Mouse (Mus musculus) cerebellum, adult 11-12 months (tissue): Measurements from ENCODE around the gene Rpl13a.
"Not testable (repeated sequence)": the region's sequence is repeated elsewhere in the genome, so short reads cannot be mapped to it uniquely, and the experiment has no call there.

ENCODE experiments used
- DNase-seq: peaks from one replicate; pipeline ENCODE4 v3.0.0; 2022

Rpl13a gene

DNA sequence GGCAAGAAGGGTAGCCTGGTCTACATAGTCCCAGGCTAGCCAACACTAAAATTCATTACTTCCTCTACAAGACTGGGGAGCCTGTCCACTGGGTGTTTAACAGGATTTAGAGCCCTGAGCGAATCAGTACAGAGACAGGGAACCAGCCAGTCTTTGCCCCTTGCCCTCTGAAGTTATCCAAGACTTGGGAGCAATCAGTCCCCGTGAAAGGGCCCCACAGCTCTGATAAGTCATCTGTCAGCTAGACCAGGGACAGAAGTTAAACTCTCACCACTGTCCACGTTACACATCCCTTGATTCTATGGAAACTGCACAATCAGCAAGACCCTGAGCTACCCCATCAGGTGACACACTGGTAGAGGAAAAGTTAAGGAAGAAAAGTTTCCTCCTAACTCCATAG is 16.0 kb downstream of the Rpl13a start:
- no peak for DNase-seq

DNA sequence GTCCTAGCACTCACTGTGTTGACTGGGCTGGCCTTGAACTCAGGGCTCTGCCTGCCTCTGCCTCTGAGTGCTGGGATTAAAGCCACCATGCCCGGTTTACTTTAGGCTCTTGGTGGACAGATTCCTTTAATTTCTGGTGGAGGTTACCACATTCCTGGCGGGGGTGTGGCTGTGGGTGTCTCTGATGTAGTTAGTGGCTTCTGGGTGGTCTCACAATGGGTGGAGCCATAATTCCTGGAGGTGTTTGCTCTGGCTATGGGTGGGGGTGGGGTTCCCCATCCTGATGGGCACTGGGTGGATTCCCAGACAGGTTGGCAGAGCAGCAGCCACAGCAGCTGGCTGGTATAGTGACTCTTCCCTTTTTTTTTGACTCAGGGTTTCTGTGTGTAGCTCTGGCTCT is 16.6 kb downstream of the Rpl13a start:
- no peak for DNase-seq

DNA sequence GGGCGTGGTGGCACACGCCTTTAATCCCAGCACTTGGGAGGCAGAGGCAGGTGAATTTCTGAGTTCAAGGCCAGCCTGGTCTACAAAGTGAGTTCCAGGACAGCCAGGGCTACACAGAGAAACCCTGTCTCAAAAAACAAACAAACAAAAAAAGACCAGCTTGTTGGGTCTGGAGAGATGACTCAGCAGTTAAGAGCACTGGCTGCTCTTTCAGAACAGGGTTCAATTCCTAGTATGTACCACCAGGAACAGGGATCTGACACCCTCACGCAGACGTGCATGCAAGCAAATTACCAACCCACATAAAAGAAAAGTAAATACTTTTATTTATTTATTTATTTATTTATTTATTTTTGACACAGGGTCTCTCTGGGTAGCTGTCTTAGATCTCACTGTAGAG is 18.5 kb downstream of the Rpl13a start:
- not testable (repeated sequence) for DNase-seq

DNA sequence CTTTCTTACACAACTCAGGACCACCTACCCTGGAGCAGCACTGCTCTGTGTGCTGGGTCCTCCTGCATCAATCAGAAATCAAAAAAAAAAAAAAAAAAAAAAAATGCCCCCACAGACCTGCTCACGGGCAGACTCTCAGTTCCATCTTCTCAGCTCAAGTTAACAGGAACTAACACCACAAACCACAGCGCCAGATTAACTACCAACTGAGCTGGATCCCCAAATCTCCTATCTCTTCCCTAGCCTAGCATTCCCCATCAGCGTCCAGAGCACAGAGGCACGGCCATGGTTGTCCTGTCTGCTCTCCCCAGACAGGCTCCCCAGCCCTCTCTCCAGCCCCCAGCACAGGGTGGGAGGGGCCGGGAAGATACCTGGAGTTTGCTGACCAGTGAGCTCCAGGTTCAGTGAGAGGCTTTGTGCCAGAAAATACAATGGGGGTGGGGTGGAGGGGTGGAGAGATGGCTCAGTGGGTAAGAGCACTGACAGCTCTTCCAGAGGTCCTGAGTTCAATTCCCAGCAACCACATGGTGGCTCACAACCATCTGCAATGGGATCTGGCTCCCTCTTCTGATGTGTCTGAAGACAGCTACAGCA is 21.4 kb downstream of the Rpl13a start:
- no peak for DNase-seq

DNA sequence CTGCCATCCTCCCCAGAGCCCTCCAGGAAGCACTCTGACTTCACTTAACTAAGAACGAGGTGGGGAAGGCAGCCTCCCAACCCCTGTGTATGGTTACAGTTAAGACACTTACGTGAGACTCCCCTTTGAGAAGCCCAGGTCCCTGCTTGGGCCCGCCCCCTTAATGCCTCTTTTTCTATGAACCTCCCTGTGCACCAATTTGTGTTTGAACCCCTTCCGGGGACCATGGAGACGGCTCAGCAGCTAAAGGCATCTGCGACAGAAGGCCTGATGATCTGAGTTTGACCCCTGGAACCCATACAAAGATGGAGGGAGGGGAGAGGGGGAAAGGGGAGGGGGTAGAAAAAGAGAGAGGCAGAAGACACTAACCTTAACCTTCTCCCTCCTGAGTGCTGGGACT is 22.1 kb downstream of the Rpl13a start:
- DNase-seq = no peak

DNA sequence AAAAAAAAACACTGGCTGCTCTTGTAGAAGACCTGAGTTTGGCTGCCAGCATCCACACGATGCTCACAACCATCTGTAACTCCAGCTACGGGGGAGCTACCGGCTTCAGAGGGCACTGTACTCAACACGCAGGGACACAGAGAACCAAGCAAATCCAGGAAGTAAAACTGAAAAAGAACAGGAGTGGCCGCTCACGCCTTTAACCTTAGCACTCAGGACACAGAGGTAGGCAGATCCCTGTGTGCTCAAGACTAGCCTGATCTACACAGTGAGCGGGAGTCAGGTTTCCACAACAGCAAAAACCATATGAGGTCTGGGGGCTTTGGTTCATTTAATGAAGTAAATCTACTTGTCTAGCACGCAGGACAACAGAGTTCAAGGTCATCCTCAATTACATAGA is 23.1 kb downstream of the Rpl13a start:
- DNase-seq = no peak

DNA sequence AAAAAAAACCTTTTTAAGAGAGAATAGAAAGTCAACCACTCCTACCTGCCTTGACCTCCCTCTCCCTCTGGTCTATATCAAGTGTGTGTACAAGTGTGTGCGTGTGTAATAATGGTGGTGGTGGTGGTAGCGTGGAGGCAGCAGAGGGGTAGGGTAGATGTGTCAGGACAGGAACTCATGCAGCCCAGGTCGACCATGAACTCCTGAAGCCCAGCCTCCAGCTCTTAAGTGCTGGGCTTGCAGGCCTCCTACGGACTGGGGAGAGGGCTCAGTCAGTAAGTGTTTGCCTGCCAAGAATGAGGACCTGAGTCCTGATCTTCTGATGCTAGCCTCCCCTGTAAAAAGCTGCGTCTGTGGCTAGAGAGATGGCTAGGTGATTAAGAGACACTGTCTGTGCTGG is 23.6 kb downstream of the Rpl13a start:
- no peak for DNase-seq

DNA sequence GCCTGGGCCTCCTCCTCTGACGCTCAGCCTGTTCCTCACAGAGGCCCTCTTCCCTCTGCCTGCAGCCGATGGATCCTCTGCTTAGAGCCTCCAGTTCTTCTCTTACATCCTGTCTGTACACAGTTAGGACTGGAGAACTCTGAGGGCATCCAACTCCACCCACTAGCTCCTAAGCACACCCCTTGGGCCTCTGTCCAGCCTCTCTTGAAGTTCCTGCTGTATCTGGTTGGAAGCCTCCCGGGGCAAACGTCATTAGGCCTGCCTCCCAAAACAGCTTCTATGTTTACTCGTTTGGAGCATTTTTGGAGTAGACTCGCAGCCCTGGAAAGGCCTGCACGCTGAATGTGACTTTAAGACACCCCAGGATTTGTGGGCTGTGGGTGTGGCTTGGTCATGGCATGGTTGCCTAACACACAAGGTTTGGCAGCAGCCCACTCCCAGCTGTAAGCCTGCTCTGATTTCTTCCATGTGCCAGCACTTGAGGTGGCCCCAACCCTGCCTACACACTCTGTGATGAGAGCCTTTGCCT is 24.8 kb downstream of the Rpl13a start, which contains the start of gene Fcgrt:
Gene Fcgrt, minus strand, starts transcription at position 200 of the 529 bp plus-strand sequence.
- peak; percentile 48 for DNase-seq

DNA sequence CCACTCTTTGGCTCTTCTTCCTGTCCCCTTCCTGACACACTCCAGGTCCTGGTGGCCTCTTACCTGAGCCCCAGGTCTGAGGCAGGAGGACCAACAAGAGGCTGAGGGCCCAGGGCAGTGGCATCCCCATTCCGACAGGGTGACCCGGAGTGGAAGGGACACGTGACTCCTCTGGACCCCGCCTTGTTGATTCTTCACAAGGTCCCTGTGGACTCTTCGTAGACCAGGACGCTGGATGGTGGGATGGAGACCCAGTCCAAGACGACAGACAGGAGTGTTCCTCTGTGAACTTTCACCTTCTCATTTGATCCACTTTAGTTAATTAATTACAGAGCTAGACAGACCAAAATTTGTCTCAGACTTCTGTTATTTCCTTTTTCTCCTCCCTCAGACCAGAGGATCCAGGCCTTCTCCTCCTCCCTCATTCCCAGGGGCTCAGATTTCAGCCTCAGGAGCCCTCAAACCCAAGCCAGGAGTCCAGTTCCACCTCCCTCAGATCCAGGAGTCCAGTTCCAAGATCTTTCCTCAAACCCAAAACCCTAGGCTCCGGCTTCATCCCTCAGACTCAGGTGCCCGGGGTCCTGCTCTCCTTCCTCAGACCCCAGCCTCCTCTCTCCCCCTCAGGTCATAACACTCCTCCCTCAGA is 25.5 kb downstream of the Rpl13a start:
- DNase-seq = no peak

DNA sequence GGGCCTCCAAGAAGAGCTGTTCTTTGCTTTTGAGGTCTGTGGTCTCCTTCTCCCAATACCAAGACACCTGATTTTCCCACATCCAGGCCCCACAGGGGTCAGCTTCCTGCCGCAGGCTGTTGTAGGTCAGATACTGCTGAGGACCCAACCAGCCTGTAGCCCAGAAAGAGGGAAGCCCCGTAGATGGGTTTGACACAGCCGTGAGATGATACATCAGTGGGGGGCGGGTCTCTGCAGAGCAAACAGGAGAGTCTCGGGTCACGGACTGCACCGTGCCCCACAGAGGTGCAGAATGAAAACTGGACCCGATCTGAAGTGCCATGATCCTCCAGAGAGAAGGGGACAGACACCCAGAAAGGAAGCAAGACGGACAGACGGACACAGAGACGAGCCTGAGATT is 26.1 kb downstream of the Rpl13a start:
- no peak for DNase-seq

DNA sequence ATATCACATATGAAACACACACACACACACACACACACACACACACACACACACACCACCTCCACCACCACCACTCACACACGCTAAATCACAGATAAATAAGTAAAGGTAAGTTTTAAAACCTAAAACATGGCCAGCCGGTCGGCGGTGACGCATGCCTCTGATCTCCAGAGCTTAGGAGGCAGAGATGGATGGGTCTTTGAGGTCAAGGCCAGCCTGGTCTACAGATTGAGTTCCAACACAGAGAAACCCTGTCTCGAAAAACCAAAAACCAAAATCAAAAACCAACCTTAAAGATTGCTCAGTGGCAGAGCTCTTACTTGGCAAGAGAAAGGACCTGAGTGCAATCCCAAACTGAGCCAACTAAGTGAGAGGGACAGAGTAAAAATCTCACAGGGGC is 28.5 kb downstream of the Rpl13a start:
- DNase-seq = no peak

DNA sequence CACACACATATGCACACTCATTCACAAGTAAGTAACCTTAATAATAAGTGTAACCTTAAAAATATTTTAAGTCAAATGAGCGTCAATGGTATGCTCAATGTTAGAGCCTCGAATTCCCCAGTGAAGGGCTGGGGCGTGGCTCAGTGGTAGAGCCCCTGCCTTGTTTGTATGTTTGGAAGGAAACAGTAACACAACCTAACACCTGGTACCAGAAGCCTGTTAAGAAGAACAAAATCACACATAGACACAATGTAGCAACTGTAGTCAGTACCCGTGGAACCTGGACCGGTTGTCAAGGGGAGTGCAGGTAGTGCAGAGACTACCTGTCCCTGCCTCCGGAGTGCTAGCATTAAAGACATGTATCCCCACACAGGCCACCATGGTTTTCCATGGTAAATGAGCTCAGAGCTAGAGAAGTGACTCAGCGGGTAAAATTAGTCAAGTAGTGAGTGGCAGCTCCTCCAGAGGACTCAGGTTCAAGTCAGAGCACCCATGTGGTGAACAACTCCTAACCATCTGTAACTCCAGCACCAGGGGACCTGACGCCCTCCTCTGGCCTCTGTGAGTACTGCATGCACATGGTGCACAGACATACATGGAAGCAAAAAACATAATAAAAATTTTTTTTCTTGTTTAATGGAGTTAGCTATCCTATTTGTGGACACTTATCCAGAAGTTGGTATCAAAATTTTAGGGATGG is 29.9 kb downstream of the Rpl13a start:
- DNase-seq = no peak

DNA sequence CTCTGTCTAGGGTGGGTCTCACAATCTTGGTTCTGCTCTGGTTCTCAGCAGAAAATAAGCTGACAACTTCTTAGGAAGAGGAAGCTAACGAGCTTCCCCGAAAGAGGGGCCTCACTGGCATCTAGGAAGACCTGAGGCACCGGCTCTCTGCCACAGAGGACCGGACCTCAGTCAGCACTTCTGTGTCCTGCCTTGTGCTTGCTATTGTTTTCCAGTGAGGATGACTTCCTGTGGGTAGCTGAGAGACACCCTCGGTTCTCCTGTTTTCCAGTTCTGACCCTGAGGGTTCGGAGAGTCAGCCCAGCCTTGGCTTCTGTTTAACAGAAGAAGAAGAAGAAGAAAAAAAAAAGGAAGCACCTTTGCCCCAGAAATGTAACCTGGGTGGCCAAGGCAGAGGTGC is 31.1 kb downstream of the Rpl13a start:
- no peak for DNase-seq

DNA sequence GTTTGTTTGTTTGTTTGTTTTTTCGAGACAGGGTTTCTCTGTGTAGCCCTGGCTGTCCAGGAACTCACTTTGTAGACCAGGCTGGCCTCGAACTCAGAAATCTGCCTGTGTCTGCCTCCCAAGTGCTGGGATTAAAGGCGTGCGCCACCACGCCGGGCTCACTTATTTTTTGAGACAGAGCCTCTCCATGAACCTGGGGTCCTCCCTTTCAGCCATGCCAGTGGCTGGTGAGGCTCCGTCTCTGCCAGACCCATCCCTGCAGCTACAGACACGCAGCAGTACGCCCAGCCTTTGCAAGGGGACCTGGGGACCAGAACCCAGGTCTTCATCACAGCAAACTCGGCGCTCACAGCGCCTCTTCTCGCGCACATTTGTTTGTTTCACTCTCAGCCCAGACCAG is 32.6 kb downstream of the Rpl13a start:
- not testable (repeated sequence) for DNase-seq

DNA sequence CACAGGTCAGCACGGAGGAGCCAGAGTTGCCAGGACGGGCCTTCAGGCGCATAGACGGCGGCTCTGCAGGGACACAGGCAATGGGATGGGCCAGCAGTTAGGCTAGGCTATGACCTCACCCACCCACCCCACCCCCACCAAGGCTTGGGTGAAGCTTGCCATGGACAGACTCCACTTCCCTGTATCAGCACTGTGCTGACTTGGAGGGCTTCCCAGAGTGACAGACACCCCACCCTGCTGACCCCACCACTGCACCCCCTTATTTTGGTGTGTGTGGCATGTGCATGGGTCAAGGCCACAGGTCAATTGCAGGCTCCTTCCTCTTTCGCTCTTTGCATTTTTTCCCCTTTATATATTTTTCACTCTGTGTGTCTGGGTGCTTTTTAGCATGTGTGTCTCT is 33.2 kb downstream of the Rpl13a start:
- DNase-seq = no peak

DNA sequence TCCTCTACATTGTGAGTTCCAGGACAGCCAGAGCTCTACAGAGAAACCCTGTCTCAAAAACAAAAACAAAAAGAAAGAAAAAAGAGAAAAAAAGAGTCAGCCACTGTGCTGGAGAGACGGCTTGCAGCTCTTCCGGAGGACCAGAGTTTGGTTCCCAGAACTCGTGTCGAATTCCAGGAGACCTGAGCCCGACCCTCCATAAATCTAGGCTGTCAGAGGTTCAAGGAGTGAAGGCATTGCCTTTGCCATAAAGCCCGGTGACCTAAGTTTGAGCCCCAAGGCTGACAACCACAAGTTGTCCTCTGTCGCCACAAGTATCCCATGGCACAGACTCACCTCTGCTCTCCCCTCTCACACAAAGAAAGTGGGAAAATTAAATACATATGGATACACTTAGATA is 34.4 kb downstream of the Rpl13a start:
- DNase-seq = no peak

DNA sequence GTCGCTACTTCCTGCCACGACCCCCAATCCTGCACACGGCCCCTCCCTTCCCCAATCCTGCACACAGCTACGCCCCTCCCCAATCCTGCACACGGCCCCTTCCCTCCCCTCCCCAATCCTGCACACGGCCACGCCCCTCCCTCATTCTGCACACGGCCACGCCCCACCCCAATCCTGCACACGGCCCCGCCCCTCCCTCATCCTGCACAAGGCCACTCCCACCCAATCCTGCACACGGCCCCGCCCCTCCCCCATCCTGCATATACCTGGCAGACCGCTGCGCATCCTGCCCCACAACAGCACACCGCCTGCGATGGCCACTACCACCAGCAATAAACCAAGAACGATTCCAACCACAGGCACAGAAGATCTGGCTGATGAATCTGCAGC is 35.0 kb downstream of the Rpl13a start:
- DNase-seq = no peak

DNA sequence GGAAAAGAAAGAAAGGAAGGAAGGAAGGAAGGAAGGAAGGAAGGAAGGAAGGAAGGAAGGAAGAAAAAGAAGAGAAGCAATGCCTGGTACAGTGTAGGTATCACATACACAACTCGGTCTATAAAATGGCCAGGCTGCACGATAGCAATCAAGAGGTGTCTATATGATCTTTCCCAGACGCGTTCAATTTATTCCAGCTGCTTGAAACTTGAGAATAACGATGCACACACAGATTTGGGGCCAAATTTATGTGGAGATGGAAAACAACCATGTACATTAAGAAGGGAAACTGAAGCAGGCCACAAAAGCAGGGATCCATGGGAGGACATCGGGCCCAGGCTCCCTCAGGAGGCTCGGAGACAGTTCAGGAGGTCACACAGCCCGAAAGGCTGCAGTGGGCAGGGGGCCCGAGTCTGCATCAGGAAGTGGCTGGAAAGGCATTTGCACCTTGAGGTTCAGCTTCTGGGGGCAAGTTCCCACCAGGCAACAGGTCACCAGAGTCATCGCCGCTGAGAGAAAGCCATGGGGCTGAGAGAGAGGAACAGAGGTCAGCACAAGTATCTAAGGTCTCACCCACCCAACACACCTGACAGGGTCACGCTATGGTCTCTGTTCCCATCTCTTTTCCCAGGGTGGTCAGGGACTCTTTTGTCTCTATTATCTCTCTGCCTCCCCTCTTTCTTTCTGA is 35.6 kb downstream of the Rpl13a start:
- DNase-seq = no peak

DNA sequence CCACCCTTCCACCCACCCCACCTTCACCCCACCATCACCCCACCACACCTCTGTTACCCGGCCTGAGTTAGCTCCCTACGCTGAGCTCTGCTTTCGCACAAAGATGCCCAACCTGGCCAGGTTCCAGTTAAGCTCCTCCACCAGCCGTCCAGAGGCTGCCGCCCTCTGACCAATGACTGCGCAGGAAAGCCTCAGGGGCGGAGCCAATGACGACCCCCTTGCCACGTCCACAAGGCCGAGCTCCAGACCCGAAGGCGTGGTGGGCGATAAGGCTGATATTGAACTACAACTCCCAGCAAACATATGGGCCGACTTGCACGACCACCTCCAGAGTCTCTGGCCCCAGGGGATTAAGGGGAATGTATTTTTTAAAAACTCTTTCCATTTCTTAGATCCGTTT is 36.5 kb downstream of the Rpl13a start, which contains the start of gene Rcn3:
Gene Rcn3, minus strand, starts transcription at position 174 of the 400 bp plus-strand sequence.
- DNase-seq = no peak

DNA sequence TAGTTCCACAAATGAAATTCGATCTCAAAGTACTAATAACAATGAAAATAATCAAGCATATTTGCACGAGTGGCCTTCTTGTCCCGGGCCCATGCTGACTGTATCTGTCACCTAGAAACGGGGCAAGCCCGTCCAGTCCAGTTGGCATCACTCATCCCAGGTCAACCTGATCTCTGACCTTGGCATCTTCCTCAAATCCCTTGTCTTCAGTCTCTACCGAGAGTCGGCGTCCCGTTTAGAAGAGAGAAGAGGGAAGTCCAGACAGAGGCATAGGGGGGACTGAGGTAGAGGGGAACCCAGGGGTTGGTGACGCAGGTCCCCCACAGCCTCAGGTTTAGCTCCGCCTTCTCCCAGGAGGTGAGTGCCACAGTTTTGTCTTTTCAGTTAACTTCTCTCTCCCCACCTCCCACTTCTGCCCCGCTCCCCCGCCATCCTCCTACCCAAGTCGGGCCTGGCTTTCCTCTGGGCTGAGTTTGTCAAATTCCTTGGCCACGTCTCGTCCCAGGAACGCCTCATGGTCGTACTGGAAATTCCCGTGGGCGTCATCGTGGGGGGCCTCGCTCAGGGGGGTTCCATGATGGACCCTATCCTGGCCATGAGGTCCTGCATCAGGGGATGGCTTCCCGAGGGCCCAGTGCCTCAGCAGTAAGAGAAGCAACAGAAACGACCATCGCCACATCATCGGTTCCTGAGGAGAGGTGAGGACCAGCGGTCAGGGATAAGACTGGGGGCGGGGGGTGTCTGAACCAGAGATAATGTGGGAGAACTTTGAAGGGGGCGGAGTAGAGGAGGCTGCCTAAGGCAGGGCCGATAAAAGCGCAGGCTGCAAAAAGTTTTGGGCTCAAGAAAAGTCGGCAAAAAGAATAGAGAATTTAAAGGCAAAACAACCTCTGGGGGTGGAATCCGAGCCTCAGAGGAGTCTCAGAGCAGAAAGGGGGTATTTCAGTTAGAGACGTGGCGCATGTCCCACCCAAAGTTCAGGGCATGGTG is 37.3 kb downstream of the Rpl13a start:
- no peak for DNase-seq

DNA sequence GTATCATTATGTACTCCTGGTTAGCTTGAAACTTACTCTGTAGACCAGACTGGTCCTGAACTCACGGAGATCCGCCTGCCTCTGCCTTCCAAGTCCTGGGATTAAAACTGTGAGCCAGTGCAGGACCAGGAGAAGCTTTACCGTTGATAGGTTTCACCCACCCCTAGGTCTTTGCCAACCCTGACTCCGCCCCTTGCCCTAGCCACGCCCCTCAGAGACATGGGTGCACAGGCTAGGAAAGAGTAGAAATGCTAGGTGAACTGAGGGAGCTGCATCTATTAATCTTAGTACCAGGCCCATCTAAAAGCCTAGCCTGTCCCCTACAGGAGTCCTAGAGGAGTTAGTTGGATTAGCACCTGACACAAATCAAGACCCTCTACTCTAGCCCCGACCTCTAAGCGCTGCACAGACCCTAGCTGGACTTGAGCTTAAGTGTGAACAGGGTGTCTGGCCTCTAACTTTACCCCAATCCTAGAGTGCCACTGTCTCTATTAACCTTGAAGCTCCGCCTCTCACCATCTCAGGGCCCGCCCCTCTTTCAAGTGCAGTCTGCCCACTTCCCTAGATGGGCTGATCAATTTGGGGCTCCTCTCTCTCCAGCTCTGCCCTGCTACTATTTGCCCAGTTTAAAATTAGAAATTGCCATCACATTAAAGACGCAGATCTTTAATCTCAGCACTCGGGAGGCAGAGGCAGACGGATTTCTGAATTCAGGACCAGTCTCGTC is 38.1 kb downstream of the Rpl13a start:
- DNase-seq = no peak

DNA sequence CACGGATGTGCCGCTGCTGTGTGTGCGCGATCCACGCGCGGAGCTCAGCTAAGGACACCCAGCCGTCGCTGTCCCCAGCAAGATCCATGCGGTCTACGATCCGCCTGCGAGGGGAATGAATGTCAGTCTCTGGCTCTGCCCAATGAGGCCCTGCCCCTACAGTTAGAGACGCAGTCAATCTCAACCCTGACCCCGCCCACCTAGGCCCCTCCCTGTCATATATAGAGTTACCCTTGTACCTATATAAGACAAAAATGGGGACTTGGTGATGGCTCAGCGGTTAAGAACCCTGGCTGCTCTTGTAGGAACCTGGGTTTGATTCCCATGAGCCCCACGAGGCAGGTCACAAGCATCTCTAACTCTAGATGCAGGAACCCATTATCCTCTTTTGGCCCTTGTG is 40.0 kb downstream of the Rpl13a start:
- DNase-seq = no peak
